Mouse (Mus musculus) regulatory T cell (primary cell): Measurements from ENCODE around the gene Msantd1.
"Not testable (repeated sequence)": the region's sequence is repeated elsewhere in the genome, so short reads cannot be mapped to it uniquely, and the experiment has no call there.

Experiments used
- in situ Hi-C: fragments of 300-600 bp; cut with MboI, MseI; formaldehyde crosslinking; loops from one replicate; pipeline ENCODE4 v1.15.1; 2025; ENCODE audit warnings: high pct_unique_total_duplicates

The Msantd1 gene

DNA sequence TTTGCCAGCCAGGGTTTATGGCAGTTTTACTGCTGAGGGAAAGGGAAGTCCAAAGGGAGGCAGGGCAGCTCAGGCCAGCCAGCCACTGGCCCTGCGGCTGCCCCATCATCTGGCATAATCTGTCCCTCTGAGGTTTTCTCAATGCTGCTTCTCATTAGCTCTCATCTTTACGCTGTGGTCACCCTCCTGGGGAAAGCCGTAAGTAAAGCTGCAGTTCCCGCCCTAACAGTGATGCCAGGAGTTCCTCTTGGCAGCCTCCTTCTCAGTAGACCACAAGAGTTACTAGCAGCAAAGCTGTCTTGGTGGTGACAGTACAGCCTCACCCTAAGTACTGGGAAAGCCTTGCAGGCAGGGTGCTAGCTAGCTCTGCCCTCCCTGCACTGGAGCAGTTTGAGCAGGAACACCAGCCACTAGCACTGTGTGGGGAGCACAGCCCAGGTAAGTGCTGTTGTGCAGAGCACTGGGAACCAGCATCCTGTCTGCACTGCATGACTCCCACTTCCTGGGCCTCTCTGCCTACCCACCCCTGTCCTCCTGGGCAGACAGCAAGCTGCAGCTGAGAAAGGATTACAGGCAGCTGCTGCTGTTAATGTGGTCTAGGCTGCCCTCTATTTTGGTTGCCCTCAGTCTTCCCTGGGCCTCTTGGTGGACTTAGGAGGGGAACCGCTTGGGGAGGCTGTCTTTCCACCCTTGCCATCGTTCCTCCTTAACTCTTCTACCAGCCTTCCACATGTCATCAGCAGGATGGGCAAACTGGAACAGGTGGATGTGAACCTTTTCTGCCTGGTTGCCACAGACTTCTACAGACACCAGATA, at the start of gene Msantd1:
Gene Msantd1, plus strand, starts transcription at position 103 of the 816 bp plus-strand sequence.
- in situ Hi-C loops, result no loop called here

DNA sequence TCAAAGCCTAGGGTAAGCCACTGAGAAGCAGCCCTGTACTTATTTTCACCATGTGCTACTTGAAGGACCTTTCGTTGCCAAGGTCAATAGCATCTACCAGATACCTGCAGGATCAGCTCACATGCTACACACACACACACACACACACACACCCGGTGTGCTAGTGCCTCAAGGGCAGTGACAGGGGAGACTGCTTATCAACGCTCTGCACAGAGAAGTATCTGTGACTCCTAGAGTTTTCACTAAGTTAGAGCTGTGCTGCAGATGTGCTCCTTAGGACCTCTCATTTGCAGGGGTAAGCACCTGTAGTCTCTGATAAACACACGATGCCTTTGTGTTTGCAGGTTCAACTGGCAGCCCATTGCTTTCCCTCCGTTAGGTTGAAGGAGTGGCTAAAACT, 42.4 kb upstream of the Msantd1 start:
- in situ Hi-C loops, result no loop called here

DNA sequence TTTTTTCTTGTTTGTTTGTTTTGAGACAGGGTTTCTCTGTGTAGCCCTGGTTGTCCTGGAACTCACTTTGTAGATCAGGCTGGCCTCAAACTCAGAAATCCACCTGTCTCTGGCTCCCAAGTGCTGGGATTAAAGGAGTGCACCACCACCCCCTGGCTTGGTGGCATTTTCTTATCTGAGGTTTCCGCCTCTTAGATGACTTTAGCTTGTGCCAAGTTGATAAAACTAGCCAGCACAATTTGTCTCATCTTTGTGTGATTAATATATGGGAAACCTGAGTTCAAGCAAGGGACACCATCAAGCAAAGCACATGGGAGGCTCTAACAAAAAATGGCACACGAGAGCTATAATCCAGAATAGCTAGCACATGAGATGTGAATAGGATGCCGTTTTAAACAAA, 27.5 kb upstream of the Msantd1 start:
- in situ Hi-C loops, result not testable (repeated sequence)

DNA sequence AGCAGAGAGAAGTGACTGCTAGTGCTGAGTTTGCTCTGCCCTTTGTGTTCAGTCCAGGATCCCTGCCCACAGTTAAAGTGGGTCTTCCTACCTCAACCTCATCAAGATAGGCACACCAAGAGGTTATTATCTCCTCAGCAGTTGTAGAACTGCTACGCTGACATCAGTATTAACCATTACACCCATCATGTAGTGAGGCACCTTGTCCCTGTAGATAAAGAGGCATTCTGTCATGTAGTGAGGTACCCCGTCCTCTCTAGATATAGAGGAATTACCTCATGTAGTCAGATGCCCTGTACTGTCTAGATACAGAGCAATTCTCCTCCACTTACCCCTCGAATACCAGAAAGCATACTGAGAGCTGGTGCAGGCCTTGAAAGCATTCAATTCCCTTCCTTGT, 26.8 kb upstream of the Msantd1 start:
- in situ Hi-C loops, result no loop called here

DNA sequence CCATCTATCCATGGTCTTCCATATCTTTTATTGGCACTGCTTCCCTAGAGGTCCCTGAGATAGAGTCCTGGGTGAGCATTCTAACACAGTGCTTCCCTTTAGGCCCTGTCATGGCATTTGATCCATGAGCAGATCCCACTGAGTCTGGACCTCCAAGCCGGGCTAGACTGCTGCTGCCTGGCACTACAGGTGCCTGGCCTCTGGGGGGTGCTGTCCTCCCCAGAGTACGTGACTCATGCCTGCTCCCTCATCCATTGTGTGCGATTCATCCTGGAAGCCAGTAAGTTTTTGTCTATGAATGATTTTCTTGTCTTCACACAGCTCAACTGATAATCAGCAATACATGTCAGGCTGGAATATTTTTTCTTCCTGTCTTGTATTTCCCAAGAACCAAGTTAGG, 22.6 kb upstream of the Msantd1 start:
- in situ Hi-C loops, result no loop called here

DNA sequence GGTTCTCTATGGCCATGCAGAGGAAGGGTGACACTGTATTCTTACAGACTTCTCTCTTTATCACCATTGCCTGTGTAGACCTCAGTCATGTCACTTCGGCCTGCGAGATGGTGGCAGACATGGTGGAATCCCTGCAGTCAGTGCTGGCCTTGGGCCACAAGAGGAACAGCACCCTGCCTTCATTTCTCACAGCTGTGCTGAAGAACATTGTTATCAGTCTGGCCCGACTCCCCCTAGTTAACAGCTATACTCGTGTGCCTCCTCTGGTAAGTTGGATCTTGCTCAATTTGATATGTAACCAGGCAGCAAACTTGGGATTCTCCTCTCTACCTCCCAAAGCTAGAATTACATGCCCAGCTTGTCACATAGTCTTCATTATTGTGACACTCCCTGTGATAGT, 18.6 kb upstream of the Msantd1 start:
- in situ Hi-C loops, result no loop called here

DNA sequence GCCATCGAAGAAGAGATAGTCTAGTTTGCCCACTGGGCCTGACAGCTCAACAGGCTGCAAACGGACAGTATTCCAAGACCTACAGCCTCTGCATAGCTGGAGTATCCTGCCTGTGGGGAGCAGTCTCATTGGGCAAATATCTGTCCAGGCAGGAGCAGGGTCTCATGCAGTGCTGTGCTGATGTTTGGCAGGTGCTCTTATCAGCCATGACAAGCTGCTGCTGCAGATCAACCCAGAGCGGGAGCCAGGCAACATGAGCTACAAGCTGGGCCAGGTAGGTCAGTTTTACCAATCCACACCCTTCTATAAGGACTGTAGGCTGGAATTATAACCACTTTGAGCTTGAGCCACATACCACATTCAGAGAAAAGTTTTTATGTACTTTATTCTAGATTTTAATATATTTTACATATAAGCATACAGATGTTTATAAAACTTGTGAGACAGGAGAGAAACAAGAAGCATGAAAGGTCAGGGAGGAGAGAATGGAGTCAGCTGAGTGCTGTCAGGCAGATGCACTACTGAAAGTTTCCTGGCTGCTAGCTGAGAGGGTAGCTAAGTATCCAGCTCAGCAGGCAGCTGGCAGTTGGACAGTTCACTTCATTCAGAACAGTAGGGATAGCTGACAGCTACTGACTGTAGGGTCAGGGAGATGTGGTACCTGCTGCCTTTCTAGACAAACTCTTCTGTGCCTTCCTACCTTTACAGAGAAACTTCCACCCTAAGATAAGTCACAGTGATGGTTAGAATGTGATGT, 10.9 kb upstream of the Msantd1 start:
- in situ Hi-C loops, result loop anchor here (5.0 kb wide), 1 partner anchor 40 kb away; no protein-coding TSS in a partner anchor

DNA sequence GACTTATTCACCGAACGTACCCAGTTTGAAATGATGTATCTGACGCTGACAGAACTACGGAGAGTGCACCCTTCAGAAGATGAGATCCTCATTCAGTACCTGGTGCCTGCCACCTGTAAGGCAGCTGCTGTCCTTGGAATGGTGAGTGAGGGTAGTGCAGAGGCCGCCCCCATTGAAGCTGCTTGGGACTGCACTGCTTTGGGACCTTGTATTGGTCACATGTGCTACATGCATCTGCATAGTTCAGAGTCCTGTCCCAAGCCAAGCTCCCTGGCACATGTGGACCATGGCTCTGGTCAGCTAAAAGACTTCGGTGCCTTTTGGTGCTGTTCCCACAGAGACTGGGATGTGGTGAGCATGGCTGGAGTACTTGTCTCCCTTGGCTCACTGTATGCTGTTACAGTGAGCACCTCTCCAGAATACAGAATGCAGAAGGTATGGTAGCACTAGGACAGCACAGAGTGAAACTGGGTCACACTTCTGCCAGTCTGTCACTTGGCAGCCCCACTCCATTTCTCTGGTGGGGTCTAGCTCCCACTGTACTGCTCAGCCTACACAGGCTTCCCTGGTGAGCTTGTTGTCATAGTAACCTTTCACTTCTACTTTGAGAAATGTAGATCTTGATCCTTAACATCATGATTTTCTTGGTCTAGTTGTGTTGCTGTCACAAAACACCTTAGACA, 7.9 kb upstream of the Msantd1 start:
- in situ Hi-C loops, result loop anchor here (5.0 kb wide), 2 partner anchors 43 to 73 kb away; no protein-coding TSS in a partner anchor

DNA sequence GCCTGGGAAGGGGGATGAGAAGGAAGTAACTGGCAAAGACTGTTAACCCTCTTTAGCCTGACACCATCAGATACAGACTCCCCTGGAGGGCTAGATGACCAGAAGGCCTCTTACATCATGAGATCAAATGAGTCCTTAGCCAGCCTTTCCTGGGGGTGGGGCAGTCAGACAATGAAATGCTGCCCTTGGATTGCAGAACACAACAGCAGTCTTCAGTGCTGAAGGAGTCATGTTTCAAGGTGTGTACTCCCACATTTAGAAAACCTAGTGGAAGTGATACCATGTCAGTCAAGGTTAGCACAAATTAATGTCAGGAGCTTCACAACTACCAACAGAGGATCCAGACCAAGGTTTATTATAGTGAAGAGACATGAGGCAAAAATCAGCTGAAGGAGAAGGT, 5.4 kb upstream of the Msantd1 start:
- in situ Hi-C loops, result loop anchor here (5.0 kb wide), 1 partner anchor 75 kb away; no protein-coding TSS in a partner anchor

DNA sequence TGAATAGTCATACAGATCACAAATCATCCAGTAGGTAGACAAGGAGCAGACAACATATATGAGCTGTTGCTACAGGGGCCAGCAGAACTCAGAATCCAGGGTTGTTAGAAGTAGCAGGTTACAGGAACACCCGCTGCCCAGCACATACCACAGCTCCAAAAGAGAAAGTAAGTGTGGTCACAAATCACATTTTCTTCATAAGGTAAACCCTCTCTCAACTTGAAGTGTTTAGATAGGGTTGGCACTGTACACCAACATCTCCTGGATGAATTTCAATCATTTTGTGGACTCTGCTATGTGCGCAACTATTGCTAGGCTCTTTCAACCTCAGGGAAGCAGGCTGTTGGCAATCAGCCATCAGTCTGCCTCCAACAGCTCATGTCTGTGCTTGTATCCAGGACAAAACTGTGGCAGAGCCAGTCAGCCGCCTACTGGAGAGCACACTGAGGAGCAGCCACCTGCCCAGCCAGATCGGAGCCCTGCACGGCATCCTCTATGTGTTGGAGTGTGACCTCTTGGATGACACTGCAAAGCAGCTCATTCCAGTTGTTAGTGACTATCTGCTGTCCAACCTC, 4.9 kb upstream of the Msantd1 start:
- in situ Hi-C loops, result loop anchor here (5.0 kb wide), 1 partner anchor 76 kb away; no protein-coding TSS in a partner anchor

DNA sequence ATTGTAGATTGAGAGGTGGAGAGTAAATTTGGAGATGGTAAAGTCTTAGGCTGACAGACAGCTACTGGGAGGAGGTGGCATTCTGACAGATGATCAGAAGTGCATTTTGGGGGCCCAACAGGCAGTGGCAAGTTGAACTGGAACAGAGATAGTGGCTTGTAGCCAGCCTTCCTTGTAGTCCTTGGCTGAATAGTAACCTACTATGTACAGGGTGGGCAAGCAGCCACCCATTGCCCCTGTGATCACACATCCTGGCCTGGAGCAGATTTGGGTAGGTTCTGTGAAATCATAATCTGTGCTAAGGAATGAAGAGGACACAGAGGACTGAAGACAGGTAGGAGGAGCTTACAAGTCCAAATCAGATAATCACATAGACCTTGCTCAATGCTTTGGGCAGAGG, 3.4 kb upstream of the Msantd1 start:
- in situ Hi-C loops, result loop anchor here (5.0 kb wide), 1 partner anchor 77 kb away; no protein-coding TSS in a partner anchor

DNA sequence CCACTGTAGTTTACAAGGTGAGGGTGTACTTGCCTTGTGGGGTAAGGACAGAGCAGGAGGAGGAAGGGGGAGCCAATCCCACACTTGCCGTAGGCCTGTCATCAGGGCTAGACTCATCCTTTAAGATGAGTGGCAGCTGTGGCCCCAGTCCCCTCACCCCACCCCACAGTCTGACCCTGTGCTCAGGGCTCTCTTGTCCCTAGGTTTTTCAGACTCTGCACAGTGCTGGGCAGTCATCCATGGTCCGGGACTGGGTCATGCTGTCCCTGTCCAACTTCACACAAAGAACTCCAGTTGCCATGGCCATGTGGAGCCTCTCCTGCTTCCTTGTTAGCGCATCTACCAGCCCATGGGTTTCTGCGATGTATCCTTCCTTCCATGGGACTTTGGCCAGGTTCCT, 582 bp upstream of the Msantd1 start:
- in situ Hi-C loops, result no loop called here

DNA sequence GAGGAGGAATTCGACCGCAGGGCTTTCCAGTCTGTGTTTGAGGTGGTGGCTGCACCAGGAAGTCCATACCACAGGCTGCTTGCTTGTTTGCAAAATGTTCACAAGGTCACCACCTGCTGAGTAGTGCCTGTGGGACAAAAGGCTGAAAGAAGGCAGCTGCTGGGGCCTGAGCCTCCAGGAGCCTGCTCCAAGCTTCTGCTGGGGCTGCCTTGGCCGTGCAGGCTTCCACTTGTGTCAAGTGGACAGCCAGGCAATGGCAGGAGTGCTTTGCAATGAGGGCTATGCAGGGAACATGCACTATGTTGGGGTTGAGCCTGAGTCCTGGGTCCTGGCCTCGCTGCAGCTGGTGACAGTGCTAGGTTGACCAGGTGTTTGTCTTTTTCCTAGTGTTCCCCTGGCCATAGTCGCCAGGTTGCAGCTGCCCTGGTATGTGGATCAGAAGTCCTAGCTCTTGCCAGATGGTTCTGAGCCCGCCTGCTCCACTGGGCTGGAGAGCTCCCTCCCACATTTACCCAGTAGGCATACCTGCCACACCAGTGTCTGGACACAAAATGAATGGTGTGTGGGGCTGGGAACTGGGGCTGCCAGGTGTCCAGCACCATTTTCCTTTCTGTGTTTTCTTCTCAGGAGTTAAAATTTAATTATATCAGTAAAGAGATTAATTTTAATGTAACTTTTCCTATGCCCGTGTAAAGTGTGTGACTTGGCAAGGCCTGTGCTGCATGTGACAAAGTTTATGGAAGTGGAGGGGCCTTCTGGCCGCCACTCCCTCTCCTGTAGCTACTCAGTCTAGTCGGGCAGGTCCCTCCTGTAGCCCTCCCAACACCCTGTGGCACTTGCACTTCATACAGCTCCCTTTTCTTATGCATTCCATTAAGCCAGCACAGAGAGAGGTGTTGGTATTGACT, 1.2 kb downstream of the Msantd1 start:
- in situ Hi-C loops, result no loop called here

DNA sequence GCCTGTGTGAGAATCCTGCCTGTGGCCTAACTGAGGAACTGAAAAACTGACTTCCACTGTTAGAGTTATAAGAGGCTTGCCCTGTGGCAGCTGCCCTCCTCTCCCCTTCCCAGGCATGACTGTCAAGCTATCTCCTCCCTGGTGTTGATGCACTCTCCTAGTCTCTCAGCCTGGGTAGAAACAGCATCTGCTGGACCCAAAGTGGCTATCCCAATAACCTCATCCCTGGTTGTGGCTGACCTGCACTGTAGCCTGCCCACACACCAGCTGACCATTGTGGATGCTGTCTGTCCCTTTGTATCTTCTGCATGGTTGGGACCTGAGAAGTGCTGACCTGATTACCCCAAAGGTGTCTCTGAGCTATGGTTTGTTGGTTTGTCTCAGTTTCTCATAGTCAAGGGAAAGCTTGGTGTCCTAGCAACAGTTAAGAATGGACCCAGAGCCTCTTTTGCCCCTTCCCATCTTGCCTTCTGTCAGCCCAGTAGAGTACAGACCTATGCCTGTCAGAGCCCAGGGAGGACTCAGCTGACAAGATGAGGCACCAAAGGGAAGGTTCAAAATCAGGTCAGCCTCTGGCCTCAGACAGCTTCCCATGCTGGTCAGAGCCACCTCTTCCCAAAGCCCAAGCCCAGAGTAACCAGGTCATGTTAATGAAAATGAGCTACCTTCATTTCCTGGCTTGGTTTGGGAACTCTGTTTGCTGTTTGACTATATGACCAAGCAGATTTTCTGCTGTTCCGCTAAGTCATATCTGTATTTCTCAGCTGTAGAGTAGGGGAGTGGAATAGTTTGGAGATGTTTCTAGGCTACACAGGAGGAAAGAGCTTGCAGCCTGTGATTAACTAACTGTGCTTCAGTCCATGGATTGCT, 2.1 kb downstream of the Msantd1 start:
- in situ Hi-C loops, result no loop called here

DNA sequence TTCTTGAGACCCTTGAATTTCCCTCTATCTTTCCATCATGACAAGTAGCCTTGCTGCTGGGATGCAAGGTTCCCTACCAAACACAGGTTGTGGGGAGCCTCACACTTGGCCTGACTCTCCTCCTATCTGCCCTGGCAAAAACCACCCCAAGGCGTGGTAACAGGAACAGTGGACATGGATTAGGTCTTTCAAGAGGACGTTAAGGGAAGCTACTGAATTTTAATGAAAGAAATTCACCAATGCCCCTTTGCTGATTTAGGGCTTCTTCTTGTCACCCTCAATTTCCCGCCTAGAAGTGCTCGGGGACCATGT, 2.6 kb downstream of the Msantd1 start:
- in situ Hi-C loops, result no loop called here

DNA sequence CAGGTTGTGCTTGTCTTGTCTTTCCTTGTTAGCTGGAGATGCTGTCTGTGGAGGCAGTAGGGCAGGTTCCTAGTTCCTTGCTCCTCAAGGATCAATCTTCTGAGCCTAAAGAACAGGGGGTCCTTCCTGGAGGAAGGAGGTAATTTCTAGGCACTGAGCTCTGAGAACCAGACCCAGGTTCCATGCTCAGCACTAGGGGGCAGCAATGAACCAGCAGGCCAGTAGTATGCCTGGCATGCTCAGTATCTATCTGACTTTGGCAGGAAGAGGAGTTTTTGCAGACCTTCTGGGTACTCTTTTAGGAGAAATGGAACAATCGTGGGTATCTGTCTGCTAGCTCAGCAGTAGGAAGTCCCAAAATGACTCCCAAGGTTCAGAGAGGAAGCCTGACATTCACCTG, 8.0 kb downstream of the Msantd1 start:
- in situ Hi-C loops, result loop anchor here (5.0 kb wide), 1 partner anchor 126 kb away; the partner anchor contains the start of gene Hgfac

DNA sequence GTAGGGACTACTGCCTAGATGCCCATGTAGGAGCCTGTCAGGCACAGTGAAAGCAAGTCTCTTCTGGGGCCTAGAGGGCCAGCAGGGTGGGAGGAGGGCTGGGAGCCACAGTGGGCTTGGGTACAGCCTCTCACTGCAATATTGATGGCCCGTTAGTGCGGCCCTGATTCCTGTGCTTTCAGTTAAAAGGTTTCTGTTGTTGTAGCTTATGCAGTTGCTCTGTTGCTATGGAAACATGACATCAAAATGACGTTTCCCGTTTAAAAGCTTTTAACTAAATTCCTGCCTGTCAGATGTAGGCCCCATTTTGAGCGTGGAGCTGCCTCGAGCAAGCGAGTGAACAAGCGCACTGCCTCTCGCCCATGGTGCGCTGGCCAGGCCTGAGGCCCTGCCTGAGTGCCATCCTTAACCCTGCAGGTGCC, 9.4 kb downstream of the Msantd1 start:
- in situ Hi-C loops, result loop anchor here (5.0 kb wide), 1 partner anchor 125 kb away; the partner anchor contains the start of gene Hgfac

DNA sequence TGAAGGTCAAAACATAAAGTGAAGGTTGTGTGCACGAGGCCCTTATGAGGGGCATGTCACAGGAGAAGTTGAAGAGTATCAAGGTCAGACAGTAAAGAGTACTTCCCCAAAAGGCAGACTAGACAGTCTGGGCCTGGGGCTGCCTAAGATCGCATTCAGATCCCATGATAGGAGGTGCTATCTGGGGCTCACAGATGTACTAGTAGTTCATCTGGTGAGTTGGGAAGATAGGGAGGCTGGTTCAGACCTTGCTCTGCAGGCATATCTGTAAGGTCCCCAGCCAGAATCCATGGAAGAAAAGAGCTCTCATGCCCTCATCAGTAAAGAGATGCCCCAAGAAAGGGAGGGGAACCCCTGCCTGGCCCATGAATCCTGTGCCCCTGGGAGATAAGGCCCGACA, 11.0 kb downstream of the Msantd1 start:
- in situ Hi-C loops, result loop anchor here (5.0 kb wide), 1 partner anchor 124 kb away; the partner anchor contains the start of gene Hgfac

DNA sequence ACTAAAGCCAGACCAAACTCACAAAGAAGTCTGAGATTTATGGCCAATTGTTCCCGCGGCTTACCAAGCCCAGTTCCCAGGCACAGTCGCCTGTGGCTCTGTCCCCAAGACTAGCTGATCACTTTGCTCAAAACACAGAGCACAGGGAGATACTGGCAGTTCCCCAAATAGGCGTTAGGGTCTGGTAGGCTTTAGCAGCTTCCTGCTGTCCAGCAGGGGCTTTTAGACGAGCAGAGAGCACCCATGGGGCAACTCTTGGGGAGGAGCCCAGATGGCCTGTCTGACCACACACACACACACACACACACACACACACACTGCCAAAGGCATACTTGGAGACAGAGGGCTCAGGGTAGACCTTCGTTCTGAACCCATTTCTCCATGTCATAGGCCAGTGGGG, 14.7 kb downstream of the Msantd1 start:
- in situ Hi-C loops, result loop anchor here (5.0 kb wide), 1 partner anchor 60 kb away; no protein-coding TSS in a partner anchor
